Mouse (Mus musculus) c-Kit-positive CD71-positive TER-119-negative erythroid progenitor cells, embryonic 14.5 days (primary cell): ENCODE results near the gene Depdc7.

Experiments
- DNase-seq: peaks from one replicate; pipeline ENCODE4 v3.0.0-alpha.2; 2013; ENCODE audit warnings: low read depth

Gene Depdc7

GRCm38 (mm10) chr2:104742741-104743064 lies at the start of gene Depdc7:
Gene Depdc7, minus strand, starts transcription at chr2:104742878.
- DNase-seq = peak; percentile 83

- peak; percentile 19 for DNase-seq
Observed at GRCm38 (mm10) chr2:104774763-104775162, 32.1 kb upstream of the Depdc7 start.

GRCm38 (mm10) chr2:104768697-104769096 lies 26.0 kb upstream of the Depdc7 start:
- no peak for DNase-seq

- no peak for DNase-seq
Observed at GRCm38 (mm10) chr2:104764018-104764417, 21.3 kb upstream of the Depdc7 start.

GRCm38 (mm10) chr2:104763134-104763703 lies 20.5 kb upstream of the Depdc7 start:
- DNase-seq = no peak

- DNase-seq = peak; percentile 29
Observed at GRCm38 (mm10) chr2:104750611-104751010, 7.9 kb upstream of the Depdc7 start.

- DNase-seq = no peak
Observed at GRCm38 (mm10) chr2:104748652-104749183, 6.0 kb upstream of the Depdc7 start.

GRCm38 (mm10) chr2:104746251-104746650 lies 3.6 kb upstream of the Depdc7 start:
- DNase-seq = peak; percentile 56

- DNase-seq = no peak
Observed at GRCm38 (mm10) chr2:104743971-104744370, 1.3 kb upstream of the Depdc7 start.

- no peak for DNase-seq
Observed at GRCm38 (mm10) chr2:104743160-104743559, 482 bp upstream of the Depdc7 start.

- no peak for DNase-seq
Observed at GRCm38 (mm10) chr2:104741896-104742740, 560 bp downstream of the Depdc7 start.

- no peak for DNase-seq
Observed at GRCm38 (mm10) chr2:104741015-104741758, 1.5 kb downstream of the Depdc7 start.

GRCm38 (mm10) chr2:104740248-104740949 lies 2.3 kb downstream of the Depdc7 start:
- DNase-seq = no peak

GRCm38 (mm10) chr2:104739691-104740090 lies 3.0 kb downstream of the Depdc7 start:
- no peak for DNase-seq

GRCm38 (mm10) chr2:104736241-104736640 lies 6.4 kb downstream of the Depdc7 start:
- no peak for DNase-seq

GRCm38 (mm10) chr2:104732562-104733256 lies 10.0 kb downstream of the Depdc7 start:
- no peak for DNase-seq

GRCm38 (mm10) chr2:104732033-104732444 lies 10.6 kb downstream of the Depdc7 start:
- no peak for DNase-seq

GRCm38 (mm10) chr2:104727369-104727768 lies 15.3 kb downstream of the Depdc7 start:
- DNase-seq = no peak

GRCm38 (mm10) chr2:104722021-104722420 lies 20.7 kb downstream of the Depdc7 start:
- no peak for DNase-seq

GRCm38 (mm10) chr2:104717827-104718226 lies 24.9 kb downstream of the Depdc7 start:
- no peak for DNase-seq

- DNase-seq = no peak
Observed at GRCm38 (mm10) chr2:104717231-104717735, 25.4 kb downstream of the Depdc7 start.
